Mouse (Mus musculus): ENCODE results near the gene Aspm. TPM values are rescaled to one million over a fixed set of nuclear protein-coding genes. Genes with fewer than 3 reads are reported as not detected.

The Aspm gene
- total RNA-seq, 4 experiments from 2014 or later, result 0.37 to 0.55 (median 0.47) TPM

DNA sequence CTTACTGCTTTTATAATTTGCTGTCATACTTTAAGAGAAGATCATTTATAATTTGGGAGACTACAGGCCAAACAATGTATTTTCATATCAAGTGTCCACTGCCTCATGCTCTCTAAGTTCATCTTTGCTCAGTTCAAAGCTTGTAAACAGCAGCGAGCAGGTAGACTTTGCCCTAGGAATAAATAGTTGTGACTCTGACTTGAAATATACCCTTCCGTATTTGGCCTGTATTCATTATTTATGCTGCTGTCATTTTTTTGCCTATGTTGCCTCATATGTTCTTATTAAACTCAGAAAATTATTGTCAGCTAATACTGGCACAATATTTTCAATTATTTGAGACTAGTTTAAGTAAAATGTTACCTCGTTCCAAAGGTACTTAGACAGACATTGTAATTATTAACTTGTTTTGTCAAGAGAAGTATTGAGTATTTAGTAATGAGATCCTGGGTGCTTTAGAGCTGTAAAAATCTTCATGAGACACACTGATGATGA lies 46.7 kb downstream of the Aspm start, which contains the start of gene F13b:
F13b (plus strand) TSS at position 445 of the 495 bp plus-strand sequence.
- DNase-seq (ENCODE audit: low spot score in 2 of 2), result no peak

DNA sequence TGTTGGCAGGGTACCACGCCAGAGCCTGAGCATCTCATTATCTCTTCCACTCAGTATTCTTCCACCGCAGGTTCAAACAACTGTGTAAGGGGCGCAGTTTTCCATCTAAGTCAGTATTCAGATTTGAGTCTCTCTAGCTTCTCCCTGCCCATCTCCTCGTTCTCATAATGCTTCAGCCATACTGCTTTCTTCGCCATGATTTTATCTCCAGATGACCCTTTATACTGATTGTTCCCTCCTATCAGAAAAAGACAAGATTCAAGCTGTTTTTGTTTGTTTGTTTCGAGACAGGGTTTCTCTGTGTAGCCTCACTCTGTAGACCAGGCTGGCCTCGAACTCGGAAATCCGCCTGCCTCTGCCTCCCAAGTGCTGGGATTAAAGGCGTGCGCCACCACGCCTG lies 60.0 kb downstream of the Aspm start:
- no peak for DNase-seq (ENCODE audit: low spot score in 2 of 2)

Other genes starting within 250 kb of the Aspm start
- gene Crb1, start 77.7 kb upstream of the Aspm start, total RNA-seq (2022), result 1 to 10 TPM in 2 of 4 experiments, under 1 TPM in 2; 0.65 to 1.2 (median 0.92) TPM
- gene Zbtb41, start 32.5 kb upstream of the Aspm start, total RNA-seq (2022), result 10 to 100 TPM; 24.0 to 28.5 (median 26.5) TPM
- gene F13b, start 46.9 kb downstream of the Aspm start, total RNA-seq (2022), result not detected
- not detected for gene Cfhr1, start 105.5 kb downstream of the Aspm start, total RNA-seq (2022)

All from left cerebral cortex, adult 8-10 months (tissue).